Mouse (Mus musculus): ENCODE results near the gene Gm28051. TPM values are rescaled to one million over a fixed set of nuclear protein-coding genes. Genes with fewer than 3 reads are reported as not detected.

Gene Gm28051
- polyA plus RNA-seq, 1 experiment from 2014 or later: not detected

GRCm38 (mm10) chr12:102674123-102674522 lies 83.4 kb downstream of the Gm28051 start:
- Histone ChIP-seq H3K36me3 (replicated peaks) (peaks cover 10% of the 10 kb centered on the region), H3K9ac (no peak overlapping the region), H3K27ac (no peak overlapping the region), H3K27me3 (no peaks in the 10 kb centered on the region), H3K4me3 (replicated peaks) (no peak overlapping the region), H3K4me1 (peaks cover 22% of the 10 kb centered on the region), H3K9me3 (no peaks in the 10 kb centered on the region), H3K4me2 (no peak overlapping the region)
- WGBS: 92% methylated on average over 13 of the region's 13 CpGs
- no peak for ATAC-seq (ENCODE audit: low FRiP score)

DNA sequence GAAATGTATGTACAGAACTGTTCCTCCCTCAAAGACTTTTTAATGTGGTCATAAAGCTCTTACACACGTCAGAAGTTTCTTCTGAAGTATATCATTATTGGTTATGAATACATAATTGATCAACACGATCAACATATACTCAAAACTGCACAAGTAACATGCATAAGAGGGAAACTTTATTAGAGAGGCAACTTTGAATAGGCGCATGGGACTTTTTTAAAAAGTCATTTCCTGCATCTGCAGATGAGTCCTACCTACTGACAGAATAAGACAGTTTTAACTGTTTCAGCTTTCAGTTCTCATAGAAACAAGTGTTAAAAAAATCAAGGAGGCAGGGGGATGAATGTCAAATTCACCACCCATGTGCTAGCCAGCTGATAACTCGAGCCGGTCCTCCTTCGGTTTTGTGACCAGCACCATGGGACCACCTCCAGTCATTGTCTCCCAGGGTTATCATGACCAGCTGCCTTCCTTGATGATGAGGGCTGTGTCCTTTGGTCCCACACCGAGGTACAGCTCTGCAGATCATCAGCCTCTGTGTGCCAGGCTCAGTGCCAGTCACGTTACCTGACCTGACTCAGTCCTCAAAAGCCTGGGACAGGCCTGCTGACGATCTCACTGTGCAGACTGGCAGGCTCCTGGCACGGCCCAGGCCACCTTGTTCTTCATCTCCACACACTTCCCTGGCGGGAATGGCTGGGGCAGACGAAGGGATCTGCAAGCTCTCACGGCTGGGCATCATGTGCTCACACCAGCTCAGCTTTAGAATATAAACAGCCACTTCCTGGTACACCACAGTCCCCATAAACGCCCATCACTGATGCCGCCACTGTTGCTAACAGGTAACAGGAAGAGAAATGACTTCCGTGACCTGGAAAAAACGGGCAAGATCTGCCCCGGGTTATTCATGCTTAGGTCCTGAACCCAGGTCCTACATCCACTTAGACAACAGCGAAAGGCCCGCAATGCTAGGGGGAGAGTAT lies 84.4 kb downstream of the Gm28051 start:
- H3K4me3 ChIP-seq (replicated peaks): no peak overlapping the region
- WGBS: 90% methylated on average over 20 of the region's 20 CpGs
- no peak overlapping the region for H3K4me2 ChIP-seq
- H3K4me1 ChIP-seq: peaks cover 15% of the 10 kb centered on the region
- H3K36me3 ChIP-seq (replicated peaks): peaks cover 10% of the 10 kb centered on the region
- H3K9ac ChIP-seq: no peak overlapping the region
- H3K27ac ChIP-seq: no peak overlapping the region
- no peak for ATAC-seq (ENCODE audit: low FRiP score)
- H3K27me3 ChIP-seq: no peaks in the 10 kb centered on the region
- H3K9me3 ChIP-seq: no peaks in the 10 kb centered on the region

DNA sequence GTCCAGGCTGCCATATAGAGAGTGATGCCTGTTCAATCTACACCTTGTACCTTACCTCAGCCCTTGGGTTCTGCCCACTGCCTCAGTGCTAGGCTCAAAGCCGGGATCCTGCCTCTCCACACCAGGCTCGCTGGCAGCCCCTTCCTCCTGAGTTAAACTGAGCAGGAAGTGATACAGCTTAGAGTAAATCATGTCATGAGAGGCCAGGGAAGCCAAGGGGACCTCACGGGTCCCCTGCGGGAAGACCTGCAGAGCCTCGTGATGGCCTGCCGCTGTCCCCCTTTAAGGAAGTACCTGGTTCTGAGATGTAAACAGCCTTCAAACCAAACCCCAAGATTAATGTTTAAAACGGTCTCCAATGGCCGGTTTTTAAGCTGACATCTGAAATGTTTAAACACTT lies 85.4 kb downstream of the Gm28051 start:
- Histone ChIP-seq H3K4me1 (peaks cover 15% of the 10 kb centered on the region), H3K9me3 (no peaks in the 10 kb centered on the region), H3K4me2 (no peak overlapping the region), H3K27ac (no peak overlapping the region), H3K27me3 (no peaks in the 10 kb centered on the region), H3K9ac (no peak overlapping the region), H3K36me3 (replicated peaks) (peaks cover 10% of the 10 kb centered on the region), H3K4me3 (replicated peaks) (no peak overlapping the region)
- no peak for ATAC-seq (ENCODE audit: low FRiP score)
- WGBS: 85% methylated on average over 8 of the region's 8 CpGs

- Histone ChIP-seq H3K36me3 (replicated peaks) (peaks cover 10% of the 10 kb centered on the region), H3K27ac (0 out of 2 replicates have a peak overlapping the region, but pooled peaks have one; percentile 25), H3K27me3 (no peaks in the 10 kb centered on the region), H3K4me1 (peaks cover 15% of the 10 kb centered on the region), H3K9me3 (no peaks in the 10 kb centered on the region), H3K9ac (no peak overlapping the region), H3K4me2 (no peak overlapping the region), H3K4me3 (replicated peaks) (no peak overlapping the region)
- peak; percentile 36; the same call in 1 of the 2 replicates for ATAC-seq (ENCODE audit: low FRiP score)
- 33% methylated on average over 8 of the region's 8 CpGs for WGBS
Measured at GRCm38 (mm10) chr12:102670848-102671247, 86.7 kb downstream of the Gm28051 start.

MicroRNAs encoded within 50 kb of the gene (microRNA counts, 519-probe panel; counts per million panel counts)
- not detected for microRNA mmu-miR-1936

Small RNAs within 50 kb of the gene (microRNA-seq; reads per million reads assigned to microRNA genes)
- not detected for gene Mir1936

Other genes with a start within 250 kb of the Gm28051 start
- 38.4 and 41.2 TPM in 2 replicates for gene Chga, start 202.8 kb downstream of the Gm28051 start, polyA plus RNA-seq (2016; fragmentation: Nextera tagmentation; extraction: Ambion mirVana)
- gene Itpk1, start 52.8 kb downstream of the Gm28051 start, polyA plus RNA-seq (2016; fragmentation: Nextera tagmentation; extraction: Ambion mirVana): 22.5 and 23.1 TPM in 2 replicates
- 30.1 and 33.4 TPM in 2 replicates for gene Moap1, start 14.1 kb downstream of the Gm28051 start, polyA plus RNA-seq (2016; fragmentation: Nextera tagmentation; extraction: Ambion mirVana)
- gene Tmem251, start 14.0 kb downstream of the Gm28051 start, polyA plus RNA-seq (2016; fragmentation: Nextera tagmentation; extraction: Ambion mirVana): 12.0 and 12.4 TPM in 2 replicates
- 48.4 and 49.3 TPM in 2 replicates for gene Gon7, start within 50 bp of the Gm28051 start, polyA plus RNA-seq (2016; fragmentation: Nextera tagmentation; extraction: Ambion mirVana)
- gene Ubr7, start 202 bp upstream of the Gm28051 start, polyA plus RNA-seq (2016; fragmentation: Nextera tagmentation; extraction: Ambion mirVana): 59.2 and 61.7 TPM in 2 replicates
- 31.5 and 32.4 TPM in 2 replicates for gene Gm20604, start 907 bp upstream of the Gm28051 start, polyA plus RNA-seq (2016; fragmentation: Nextera tagmentation; extraction: Ambion mirVana)
- 29.1 and 29.6 TPM in 2 replicates for gene Btbd7, start 120.7 kb upstream of the Gm28051 start, polyA plus RNA-seq (2016; fragmentation: Nextera tagmentation; extraction: Ambion mirVana)
- not detected in 2 replicates for gene Cox8c, start 141.6 kb upstream of the Gm28051 start, polyA plus RNA-seq (2016; fragmentation: Nextera tagmentation; extraction: Ambion mirVana)
- gene Unc79, start 191.1 kb upstream of the Gm28051 start, polyA plus RNA-seq (2016; fragmentation: Nextera tagmentation; extraction: Ambion mirVana): 4.1 and 4.8 TPM in 2 replicates

All from forebrain, embryonic 12.5 days (tissue).